Mouse (Mus musculus) skeletal muscle tissue, adult 2 months (tissue): ENCODE measurements at regions not wholly inside any gene's neighbourhood (a gene's known extent, or its start where the extent isn't known, plus 50 kb on each side); places are given as distances from the start of the nearest gene placed in this dataset.

Experiments
- DNase-seq: peaks from one replicate; pipeline ENCODE4 v3.0.0-alpha.2; 2012; ENCODE audit warnings: low read depth, low spot score

GRCm38 (mm10) chr2:146565693-146566092, 53.5 kb upstream of the Ralgapa2 start:
- DNase-seq: no peak

- DNase-seq: no peak
Observed at GRCm38 (mm10) chr2:146568171-146568842, 56.2 kb upstream of the Ralgapa2 start.

GRCm38 (mm10) chr2:146571036-146571435, 58.9 kb upstream of the Ralgapa2 start:
- no peak for DNase-seq

- no peak for DNase-seq
Observed at GRCm38 (mm10) chr2:146571857-146572256, 59.7 kb upstream of the Ralgapa2 start.

- peak; percentile 13 for DNase-seq
Observed at GRCm38 (mm10) chr2:146575610-146576297, 63.6 kb upstream of the Ralgapa2 start.

- DNase-seq: no peak
Observed at GRCm38 (mm10) chr2:146576298-146576905, 64.3 kb upstream of the Ralgapa2 start.

GRCm38 (mm10) chr2:146577096-146577495, 65.0 kb upstream of the Ralgapa2 start:
- DNase-seq: no peak

- no peak for DNase-seq
Observed at GRCm38 (mm10) chr2:146581220-146581619, 69.1 kb upstream of the Ralgapa2 start.

GRCm38 (mm10) chr2:146583807-146584388, 71.8 kb upstream of the Ralgapa2 start:
- DNase-seq: no peak

- no peak for DNase-seq
Observed at GRCm38 (mm10) chr2:146586381-146586780, 74.2 kb upstream of the Ralgapa2 start.

- no peak for DNase-seq
Observed at GRCm38 (mm10) chr2:146586981-146587380, 74.8 kb upstream of the Ralgapa2 start.

GRCm38 (mm10) chr2:146589860-146590259, 77.7 kb upstream of the Ralgapa2 start:
- DNase-seq: no peak

- DNase-seq: no peak
Observed at GRCm38 (mm10) chr2:146593291-146593690, 81.1 kb upstream of the Ralgapa2 start.

- DNase-seq: no peak
Observed at GRCm38 (mm10) chr2:146594212-146594611, 82.1 kb upstream of the Ralgapa2 start.

- no peak for DNase-seq
Observed at GRCm38 (mm10) chr2:146595673-146596072, 83.5 kb upstream of the Ralgapa2 start.

- no peak for DNase-seq
Observed at GRCm38 (mm10) chr2:146606170-146606569, 94.0 kb upstream of the Ralgapa2 start.

- no peak for DNase-seq
Observed at GRCm38 (mm10) chr2:146610896-146611295, 98.8 kb upstream of the Ralgapa2 start.

GRCm38 (mm10) chr2:146611886-146612521, 99.9 kb upstream of the Ralgapa2 start:
- peak; percentile 47 for DNase-seq

- DNase-seq: no peak
Observed at GRCm38 (mm10) chr2:146612522-146613288, 100.6 kb upstream of the Ralgapa2 start.

- DNase-seq: no peak
Observed at GRCm38 (mm10) chr2:146621167-146621566, 109.0 kb upstream of the Ralgapa2 start.

- no peak for DNase-seq
Observed at GRCm38 (mm10) chr2:146623052-146623451, 110.9 kb upstream of the Ralgapa2 start.
